Mouse (Mus musculus) megakaryocyte, embryonic 14.5 days (primary cell): Measurements from ENCODE around the gene Olfr549. TPM values are rescaled to one million over a fixed set of nuclear protein-coding genes. Genes with fewer than 3 reads are reported as not detected.

Experiments
- H3K27me3 ChIP-seq: replicated peaks from 2 replicates; pipeline ENCODE3; 2012; ENCODE audit warnings: inconsistent platforms
- H3K36me3 ChIP-seq: replicated peaks from 2 replicates; pipeline ENCODE3; 2012; ENCODE audit warnings: low read length, inconsistent platforms, mixed read lengths
- H3K4me1 ChIP-seq: 2 replicates; pipeline ENCODE4 v1.6.1; 2012; ENCODE audit warnings: inconsistent platforms
- H3K4me3 ChIP-seq: replicated peaks from 2 replicates; pipeline ENCODE3; 2012; ENCODE audit warnings: moderate library complexity, mild to moderate bottlenecking, inconsistent platforms
- H3K9me3 ChIP-seq: 2 replicates; pipeline ENCODE4 v1.6.1; 2012; ENCODE audit warnings: inconsistent platforms
- FLI1 ChIP-seq: IDR thresholded peaks from 2 replicates; pipeline ENCODE4 v1.6.1; 2012; ENCODE audit warnings: low read length, inconsistent platforms, mixed read lengths
- GATA1 ChIP-seq: IDR thresholded peaks from 3 replicates; pipeline ENCODE4 v1.6.1; 2012; ENCODE audit warnings: mixed read lengths, low read length, inconsistent platforms, borderline replicate concordance
- polyA plus RNA-seq: library from polyadenylated mRNA; stranded (reverse); fragments of >175 nt; gene quantifications from 2 replicates; pipeline ENCODE4 v1.2.3, GENCODE M21; 2012; ENCODE audit warnings: low replicate concordance; ENCODE audit not compliant: insufficient read depth

Olfr549 gene
- polyA plus RNA-seq, 1 experiment, result not detected

DNA sequence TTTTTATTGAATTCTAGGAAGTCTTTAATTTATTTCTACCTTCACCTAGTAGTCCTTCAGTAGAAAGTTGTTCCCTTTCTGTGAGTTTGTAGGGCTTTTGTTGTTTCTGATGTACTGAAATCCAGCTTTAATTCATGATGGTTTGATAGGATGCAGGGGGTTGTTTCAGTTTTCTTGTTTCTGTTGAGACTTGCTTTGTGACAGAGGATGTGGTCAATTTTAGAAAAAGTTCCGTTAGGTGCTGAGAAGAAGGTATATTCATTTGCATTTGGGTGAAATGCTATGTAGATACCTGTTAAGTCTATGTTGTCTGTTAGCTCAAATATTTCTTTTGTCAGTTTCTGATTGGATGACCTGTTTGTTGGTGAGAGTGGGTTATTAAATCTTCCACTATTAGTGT is 20.6 kb upstream of the Olfr549 start:
- H3K36me3 ChIP-seq, result no peaks in the 10 kb centered on the region
- H3K27me3 ChIP-seq, result peaks cover 3% of the 10 kb centered on the region
- H3K4me1 ChIP-seq, result no peaks in the 10 kb centered on the region
- H3K4me3 ChIP-seq, result no peak overlapping the region
- TF ChIP-seq GATA1 (no peak), FLI1 (no peak)
- H3K9me3 ChIP-seq, result no peaks in the 10 kb centered on the region

DNA sequence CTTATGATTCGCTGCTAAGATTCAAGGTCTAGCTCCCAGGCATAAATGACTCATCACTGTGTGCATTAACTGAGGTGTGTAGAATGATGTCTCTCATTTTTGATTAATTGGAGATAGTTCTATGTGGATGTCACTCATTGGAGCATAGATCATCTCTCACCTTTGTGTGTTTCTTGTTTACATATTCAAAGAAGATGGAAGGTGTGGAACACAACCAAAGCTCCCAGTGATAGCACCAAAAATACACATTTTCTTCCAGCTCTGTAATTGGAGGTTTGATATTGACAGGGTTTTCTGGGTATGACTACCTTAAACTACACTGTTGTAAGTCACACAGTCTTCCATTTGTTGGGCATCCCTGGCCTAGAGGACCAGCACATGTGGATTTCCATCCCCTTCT is 15.2 kb upstream of the Olfr549 start, which contains the start of gene Olfr547:
Gene Olfr547, plus strand, starts transcription at position 301 of the 400 bp plus-strand sequence.
- Histone ChIP-seq H3K36me3 (no peaks in the 10 kb centered on the region), H3K4me1 (peaks cover 4% of the 10 kb centered on the region; the same call in 1 of the 2 replicates), H3K4me3 (no peak within 1 kb of the TSS), H3K27me3 (peaks cover 1% of the 10 kb centered on the region), H3K9me3 (no peaks in the 10 kb centered on the region)
- TF ChIP-seq FLI1 (no peak), GATA1 (no peak)

DNA sequence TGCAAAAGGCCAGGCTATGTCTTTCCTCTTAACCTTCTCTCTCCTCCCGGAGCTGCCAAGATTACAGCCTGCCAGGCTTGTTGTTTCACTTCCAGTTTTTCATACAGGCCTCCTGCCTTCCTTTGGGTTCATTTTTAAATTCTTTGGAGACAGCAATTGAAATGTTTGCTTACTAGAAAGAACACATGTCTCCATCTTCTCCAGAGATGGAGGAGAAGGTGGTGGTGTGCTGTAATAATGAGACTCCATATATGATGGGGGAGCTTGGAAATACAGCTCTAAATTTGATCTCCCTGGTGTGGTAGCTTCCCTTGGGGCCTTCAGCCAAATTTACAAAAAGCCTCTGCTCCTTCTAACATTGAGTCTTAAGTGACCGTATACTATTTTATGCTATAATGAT is 9.1 kb upstream of the Olfr549 start, which contains the start of gene Olfr548-ps1:
Gene Olfr548-ps1, plus strand, starts transcription at position 301 of the 400 bp plus-strand sequence.
- Histone ChIP-seq H3K9me3 (no peaks in the 10 kb centered on the region), H3K4me1 (peaks cover 9% of the 10 kb centered on the region; the same call in 1 of the 2 replicates), H3K4me3 (no peak within 1 kb of the TSS), H3K36me3 (no peaks in the 10 kb centered on the region), H3K27me3 (no peaks in the 10 kb centered on the region)
- TF ChIP-seq FLI1 (no peak), GATA1 (no peak)

DNA sequence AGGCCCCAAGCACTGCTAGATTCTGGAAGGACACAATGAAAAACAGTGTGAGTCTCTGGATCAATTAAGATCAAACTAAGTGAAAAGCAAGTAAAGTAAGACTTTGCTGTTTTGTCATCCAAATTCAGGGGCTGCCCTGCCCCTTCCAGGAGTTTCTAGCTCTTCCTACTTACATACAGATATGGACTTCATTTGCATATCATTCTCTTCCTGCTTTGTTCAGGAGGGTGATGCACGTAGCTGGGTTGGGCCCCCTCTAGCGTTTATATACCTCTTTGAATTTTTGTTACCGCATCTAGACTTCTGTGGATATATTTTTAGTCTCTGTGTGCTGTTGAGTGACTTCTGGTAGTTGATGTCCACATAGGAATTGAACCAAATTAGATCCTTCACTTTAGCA is 8.4 kb upstream of the Olfr549 start:
- Histone ChIP-seq H3K4me1 (peaks cover 9% of the 10 kb centered on the region; the same call in 1 of the 2 replicates), H3K36me3 (no peaks in the 10 kb centered on the region), H3K27me3 (no peaks in the 10 kb centered on the region), H3K4me3 (no peak overlapping the region), H3K9me3 (no peaks in the 10 kb centered on the region)
- TF ChIP-seq GATA1, result no peak
- TF ChIP-seq FLI1, result no peak

DNA sequence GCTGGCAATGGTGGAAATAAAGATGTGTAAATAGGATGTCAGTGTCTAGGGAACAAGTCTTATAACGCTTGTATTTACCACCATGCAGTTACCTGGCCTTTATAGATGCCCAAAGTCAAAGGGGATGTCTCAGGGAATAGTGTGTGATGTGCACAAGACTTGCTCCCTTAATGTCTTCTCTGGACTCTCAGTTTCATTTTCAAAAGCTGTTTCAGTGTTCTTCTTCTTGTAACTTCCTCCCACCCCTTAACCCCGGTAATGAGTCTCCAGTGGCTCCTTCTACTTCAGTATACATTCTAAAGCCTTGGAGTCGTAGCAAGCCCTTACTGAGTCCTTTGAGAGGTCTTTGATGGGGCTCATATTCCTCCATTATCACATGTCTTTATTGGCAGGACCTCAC is 3.6 kb downstream of the Olfr549 start:
- TF ChIP-seq FLI1, result no peak
- TF ChIP-seq GATA1, result no peak
- no peak overlapping the region for H3K4me3 ChIP-seq
- H3K36me3 ChIP-seq, result peaks cover 2% of the 10 kb centered on the region
- H3K4me1 ChIP-seq, result peaks cover 10% of the 10 kb centered on the region; the same call in 1 of the 2 replicates
- 0 out of 2 replicates have a peak, but pooled peaks cover 4% of the 10 kb centered on the region for H3K9me3 ChIP-seq
- peaks cover 5% of the 10 kb centered on the region for H3K27me3 ChIP-seq

DNA sequence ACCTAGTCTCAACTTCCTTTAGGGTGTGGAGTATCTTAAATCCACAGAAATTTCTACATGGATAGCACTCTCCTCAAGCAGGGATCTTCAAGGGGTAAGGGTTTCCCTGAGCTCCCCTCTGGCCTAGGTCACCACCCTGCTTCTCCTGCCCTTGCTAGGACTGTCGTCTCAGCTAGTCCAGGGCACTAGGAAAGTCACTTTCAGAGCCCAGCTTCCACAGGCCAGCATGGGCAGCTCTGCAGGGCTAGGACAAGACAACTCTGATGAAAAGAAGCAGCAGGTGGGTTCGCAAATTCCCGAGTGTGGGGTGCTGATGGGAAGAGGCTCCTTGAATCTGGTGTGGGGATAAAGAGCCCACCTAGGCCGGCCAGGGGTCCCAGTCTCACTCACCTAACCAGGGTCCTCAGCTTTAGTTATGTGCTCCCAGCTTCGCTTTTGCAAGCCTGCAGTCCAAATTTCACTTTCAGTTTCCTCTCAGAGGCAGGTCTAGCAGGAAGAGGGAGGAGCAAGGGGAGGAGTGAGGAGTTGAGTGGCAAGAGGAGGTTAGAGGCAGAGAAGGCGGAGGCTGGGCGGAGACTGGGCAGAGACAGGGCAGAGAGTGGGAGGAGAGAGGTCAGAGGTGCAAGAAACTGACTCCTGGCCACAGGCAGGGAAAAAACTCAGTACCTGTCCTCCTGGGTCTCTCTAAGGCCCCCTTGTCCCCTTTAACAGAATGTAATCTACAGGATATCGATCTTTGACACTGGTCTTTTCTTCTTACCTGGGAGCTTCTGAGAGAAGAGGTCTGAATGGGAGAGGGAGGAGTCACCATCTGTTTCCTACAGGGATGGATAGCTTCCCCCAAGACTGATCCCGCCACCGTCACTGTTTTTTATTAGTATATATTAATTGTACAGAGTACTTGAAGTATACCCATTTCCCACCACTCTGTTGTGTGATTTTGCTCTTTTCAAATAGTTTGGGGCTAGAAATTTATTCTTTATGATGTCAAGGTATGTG is 15.6 kb downstream of the Olfr549 start, which contains the start of gene Trim21:
Gene Trim21, minus strand, starts transcription at position 488 of the 999 bp plus-strand sequence.
- Histone ChIP-seq H3K4me1 (peaks cover 40% of the 10 kb centered on the region), H3K27me3 (no peaks in the 10 kb centered on the region), H3K4me3 (peak within 1 kb of the TSS; percentile 96), H3K9me3 (no peaks in the 10 kb centered on the region), H3K36me3 (peaks cover 38% of the 10 kb centered on the region)
- no peak for TF ChIP-seq GATA1
- TF ChIP-seq FLI1, result no peak

DNA sequence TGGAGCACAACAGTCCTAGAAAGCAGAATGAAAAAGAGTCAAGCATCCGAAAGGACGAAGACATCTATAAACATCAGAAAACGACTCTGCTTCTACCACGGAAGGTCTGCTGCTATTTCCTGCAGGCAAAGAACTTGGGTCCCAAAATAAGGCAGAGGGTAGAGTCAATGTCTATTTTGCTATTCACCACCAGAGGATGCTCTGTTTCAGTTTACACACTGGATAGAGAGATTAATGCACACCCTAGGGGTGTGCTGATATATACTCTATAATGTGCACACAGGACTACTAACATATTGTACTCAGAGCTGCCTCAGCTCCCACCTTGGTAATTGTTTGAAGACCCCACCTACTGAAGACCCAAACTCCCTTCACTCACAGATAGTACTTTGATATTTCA is 16.5 kb downstream of the Olfr549 start:
- no peaks in the 10 kb centered on the region for H3K27me3 ChIP-seq
- H3K4me1 ChIP-seq, result peaks cover 33% of the 10 kb centered on the region
- no peaks in the 10 kb centered on the region for H3K9me3 ChIP-seq
- TF ChIP-seq GATA1 (no peak), FLI1 (no peak)
- peaks cover 29% of the 10 kb centered on the region for H3K36me3 ChIP-seq
- no peak overlapping the region for H3K4me3 ChIP-seq

DNA sequence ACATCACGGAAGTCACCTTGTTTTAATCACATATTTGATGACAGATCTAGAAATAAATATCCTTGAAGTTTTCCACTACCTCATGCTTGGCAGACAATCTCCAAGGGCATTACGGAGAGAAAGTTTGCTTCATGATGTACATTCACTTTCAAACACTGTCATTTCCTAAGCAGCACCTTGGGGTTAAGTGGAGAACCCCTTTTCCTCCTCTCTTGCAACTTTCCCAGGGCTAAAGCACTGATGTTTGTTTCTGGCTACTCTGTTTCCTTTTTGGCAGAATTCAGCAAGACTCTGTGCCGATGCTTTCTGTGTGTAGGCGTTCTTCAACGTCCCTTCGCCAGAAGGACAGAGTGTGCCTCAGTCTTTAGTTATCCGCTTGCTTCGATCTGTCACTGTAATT is 21.5 kb downstream of the Olfr549 start, which contains the start of gene Olfr550:
Gene Olfr550, plus strand, starts transcription at position 301 of the 400 bp plus-strand sequence.
- Histone ChIP-seq H3K9me3 (no peaks in the 10 kb centered on the region), H3K36me3 (no peaks in the 10 kb centered on the region), H3K27me3 (no peaks in the 10 kb centered on the region), H3K4me1 (peaks cover 27% of the 10 kb centered on the region), H3K4me3 (no peak within 1 kb of the TSS)
- TF ChIP-seq FLI1, result no peak
- TF ChIP-seq GATA1, result no peak

DNA sequence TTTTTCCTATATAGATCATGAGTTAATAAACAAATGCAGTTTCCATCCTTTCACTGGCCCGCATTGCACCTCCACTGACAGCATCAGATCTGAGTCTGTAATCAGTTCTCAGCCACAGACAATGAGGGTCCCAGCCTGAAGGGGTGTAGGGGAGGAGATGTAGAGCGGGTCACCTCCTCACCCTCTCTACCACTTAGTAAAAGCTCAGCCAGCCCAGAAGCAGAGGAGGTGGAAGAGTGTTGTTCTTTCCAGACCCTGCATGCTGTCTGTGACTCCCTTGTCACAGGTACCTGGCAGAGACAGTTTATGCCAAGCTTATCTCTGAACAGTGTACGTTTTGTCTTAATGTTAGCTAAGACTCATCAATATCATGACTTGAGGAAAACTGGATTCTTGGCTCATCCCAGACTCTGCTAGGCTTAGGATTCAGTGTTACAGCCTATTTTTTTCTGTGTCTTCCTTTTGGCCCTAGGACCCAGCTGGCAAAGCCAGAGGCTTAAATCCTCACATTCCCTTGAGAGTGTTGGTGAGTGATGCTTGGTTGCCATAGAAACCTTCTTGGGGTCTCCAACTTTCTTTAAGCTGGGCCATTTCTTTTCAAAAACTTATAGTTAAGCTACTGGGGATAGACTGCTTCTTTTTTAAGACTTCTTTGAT is 23.6 kb downstream of the Olfr549 start:
- H3K4me1 ChIP-seq, result peaks cover 30% of the 10 kb centered on the region
- H3K36me3 ChIP-seq, result no peaks in the 10 kb centered on the region
- H3K9me3 ChIP-seq, result no peaks in the 10 kb centered on the region
- no peaks in the 10 kb centered on the region for H3K27me3 ChIP-seq
- TF ChIP-seq GATA1 (no peak), FLI1 (no peak)
- no peak overlapping the region for H3K4me3 ChIP-seq

DNA sequence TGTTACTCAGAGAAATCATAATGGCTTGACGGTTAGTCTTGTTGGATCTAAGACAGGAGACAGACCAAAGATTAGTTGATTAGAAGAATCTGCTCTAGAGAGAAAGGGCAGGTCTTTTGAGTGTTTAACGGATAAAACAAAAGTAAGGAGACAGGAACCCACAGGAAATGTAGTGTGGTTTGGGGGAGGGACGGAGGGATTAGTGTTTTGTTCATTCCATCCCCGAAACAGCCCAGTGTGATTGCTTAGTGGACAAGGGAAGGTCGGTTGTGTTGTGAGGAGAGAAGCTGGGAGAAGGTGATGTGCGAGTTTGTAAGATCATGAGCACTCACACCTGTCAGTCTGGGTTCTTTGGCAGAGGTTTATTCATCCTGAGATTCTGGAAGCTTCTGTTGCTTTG is 26.3 kb downstream of the Olfr549 start:
- Histone ChIP-seq H3K9me3 (no peaks in the 10 kb centered on the region), H3K27me3 (no peaks in the 10 kb centered on the region), H3K4me1 (peaks cover 46% of the 10 kb centered on the region), H3K4me3 (peak overlapping the region; percentile 28), H3K36me3 (no peaks in the 10 kb centered on the region)
- TF ChIP-seq GATA1, result no peak
- no peak for TF ChIP-seq FLI1
